Mouse (Mus musculus) forebrain, postnatal 0 days (tissue): ENCODE measurements around the gene Cpvl. TPM values are rescaled to one million over a fixed set of nuclear protein-coding genes. Genes with fewer than 3 reads are reported as not detected.

ENCODE experiments used
- ATAC-seq: fragments of 200-750 bp; cut with Nextera tagmentation; 2 replicates; pipeline ENCODE4 v1.8.0; 2017; ENCODE audit warnings: mild to moderate bottlenecking, moderate library complexity
- DNase-seq: peaks from one replicate; pipeline ENCODE4 v3.0.0-alpha.2; 2015
- H3K27ac ChIP-seq: fragments of 300-500 bp; sonication (generic); 2 replicates; pipeline ENCODE4 v1.5.1; 2014; ENCODE audit warnings: low read depth, mild to moderate bottlenecking, antibody characterized with exemption, low read length, moderate library complexity, mixed read lengths
- H3K27me3 ChIP-seq: fragments of 300-500 bp; sonication (generic); 2 replicates; pipeline ENCODE4 v1.6.1; 2014; ENCODE audit warnings: mild to moderate bottlenecking, low read length, mixed read lengths; ENCODE audit not compliant: insufficient read depth
- H3K36me3 ChIP-seq: fragments of 300-500 bp; sonication (generic); 2 replicates; pipeline ENCODE4 v1.6.1; 2014; ENCODE audit warnings: mild to moderate bottlenecking, moderate library complexity; ENCODE audit not compliant: insufficient read depth
- H3K4me1 ChIP-seq: fragments of 300-500 bp; sonication (generic); 2 replicates; pipeline ENCODE4 v1.6.1; 2014; ENCODE audit warnings: antibody characterized with exemption; ENCODE audit not compliant: insufficient read depth
- H3K4me2 ChIP-seq: fragments of 300-500 bp; sonication (generic); 2 replicates; pipeline ENCODE4 v1.6.1; 2014; ENCODE audit warnings: low read depth, mild to moderate bottlenecking, moderate library complexity
- H3K4me3 ChIP-seq: fragments of 300-500 bp; sonication (generic); 2 replicates; pipeline ENCODE4 v1.5.1; 2014; ENCODE audit warnings: low read depth, low read length, mixed read lengths
- H3K9ac ChIP-seq: fragments of 300-500 bp; sonication (generic); 2 replicates; pipeline ENCODE4 v1.6.1; 2014; ENCODE audit warnings: mild to moderate bottlenecking
- H3K9me3 ChIP-seq: fragments of 300-500 bp; sonication (generic); 2 replicates; pipeline ENCODE4 v1.6.1; 2016; ENCODE audit warnings: low read length
- CTCF ChIP-seq: sonication (generic); IDR thresholded peaks from 2 replicates; pipeline ENCODE4 v1.5.1; 2016; ENCODE audit warnings: antibody characterized with exemption, control low read depth, low read depth
- WGBS: fragments of 180-500 bp; shearing (Covaris S2); extraction: QIAGEN DNeasy Blood & Tissue Kit; methylation state at CpG from one replicate; pipeline ENCODE4 v1.1.7; 2014; 5-methylcytosine and 5-hydroxymethylcytosine counted together
- polyA plus RNA-seq: library from polyadenylated mRNA; unstranded; fragments of >200 nt; fragmentation: Nextera tagmentation; extraction: Ambion mirVana; gene quantifications from 2 replicates; pipeline ENCODE4 v1.2.1, GENCODE M21; 2015
- total RNA-seq: library from RNA; depleted of rRNA; stranded (reverse); fragments of >200 nt; gene quantifications from 2 replicates; pipeline ENCODE4 v1.2.3, GENCODE M21; 2014; rRNA removed

The Cpvl gene
- total RNA-seq = not detected in 2 replicates
- 0.13 TPM in 1 of 2 replicates, not detected in the other for polyA plus RNA-seq

DNA sequence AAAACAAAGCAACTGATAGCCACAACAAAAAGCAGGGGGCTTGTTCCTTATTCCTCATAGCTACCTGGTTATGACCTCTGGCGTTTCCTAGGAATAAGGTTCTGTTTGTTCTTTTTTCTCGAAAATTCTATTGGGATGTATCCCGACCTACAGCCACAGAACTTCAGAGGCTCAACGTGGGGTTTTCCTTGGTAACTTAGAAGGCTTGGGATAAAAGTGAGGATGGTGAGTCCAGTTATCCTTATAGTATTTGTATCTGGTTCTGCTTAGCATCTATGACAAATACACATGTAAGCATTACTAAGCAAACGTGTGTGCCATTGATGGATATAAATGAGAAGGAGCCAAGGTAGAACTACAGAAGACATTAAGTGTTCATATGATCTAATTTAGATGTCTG lies at the start of gene Cpvl:
Cpvl (minus strand) TSS at position 101 of the 400 bp plus-strand sequence.
- H3K4me1 ChIP-seq = no peaks in the 10 kb centered on the region
- WGBS = 85% methylated on average over 5 of the region's 5 CpGs
- no peak within 1 kb of the TSS for H3K27ac ChIP-seq
- no peak for TF ChIP-seq CTCF
- no peak for ATAC-seq
- H3K4me3 ChIP-seq = no peak within 1 kb of the TSS
- no peak within 1 kb of the TSS for H3K4me2 ChIP-seq
- no peak for DNase-seq
- H3K9ac ChIP-seq = no peak within 1 kb of the TSS
- no peaks in the 10 kb centered on the region for H3K9me3 ChIP-seq
- no peaks in the 10 kb centered on the region; the same call in 1 of the 2 replicates for H3K27me3 ChIP-seq
- no peaks in the 10 kb centered on the region for H3K36me3 ChIP-seq

DNA sequence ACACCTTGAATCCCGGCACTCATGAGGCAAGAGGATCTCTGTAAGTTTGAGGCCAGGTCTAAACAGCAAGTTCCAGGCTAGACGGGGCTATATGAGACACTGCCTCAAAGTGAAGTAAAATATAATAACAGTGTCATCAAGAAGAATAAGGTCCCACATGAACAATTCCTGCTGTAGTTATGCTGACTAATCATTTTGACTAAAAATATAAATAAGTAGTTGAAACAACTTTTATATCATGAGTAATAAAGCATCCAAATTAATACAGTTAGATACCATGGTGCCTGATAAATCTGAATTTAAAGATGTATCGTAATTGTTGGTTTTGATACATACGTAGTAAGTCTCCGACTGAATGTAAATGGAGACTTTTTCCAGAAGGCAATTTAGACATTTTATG lies 45.4 kb upstream of the Cpvl start:
- Histone ChIP-seq H3K4me2 (no peak overlapping the region), H3K27me3 (no peaks in the 10 kb centered on the region), H3K4me3 (no peak overlapping the region), H3K9me3 (no peaks in the 10 kb centered on the region), H3K27ac (no peak overlapping the region), H3K4me1 (no peaks in the 10 kb centered on the region), H3K9ac (no peak overlapping the region), H3K36me3 (no peaks in the 10 kb centered on the region)
- no peak for TF ChIP-seq CTCF
- DNase-seq (no peak), ATAC-seq (no peak)
- 94% methylated on average over 5 of the region's 5 CpGs for WGBS

DNA sequence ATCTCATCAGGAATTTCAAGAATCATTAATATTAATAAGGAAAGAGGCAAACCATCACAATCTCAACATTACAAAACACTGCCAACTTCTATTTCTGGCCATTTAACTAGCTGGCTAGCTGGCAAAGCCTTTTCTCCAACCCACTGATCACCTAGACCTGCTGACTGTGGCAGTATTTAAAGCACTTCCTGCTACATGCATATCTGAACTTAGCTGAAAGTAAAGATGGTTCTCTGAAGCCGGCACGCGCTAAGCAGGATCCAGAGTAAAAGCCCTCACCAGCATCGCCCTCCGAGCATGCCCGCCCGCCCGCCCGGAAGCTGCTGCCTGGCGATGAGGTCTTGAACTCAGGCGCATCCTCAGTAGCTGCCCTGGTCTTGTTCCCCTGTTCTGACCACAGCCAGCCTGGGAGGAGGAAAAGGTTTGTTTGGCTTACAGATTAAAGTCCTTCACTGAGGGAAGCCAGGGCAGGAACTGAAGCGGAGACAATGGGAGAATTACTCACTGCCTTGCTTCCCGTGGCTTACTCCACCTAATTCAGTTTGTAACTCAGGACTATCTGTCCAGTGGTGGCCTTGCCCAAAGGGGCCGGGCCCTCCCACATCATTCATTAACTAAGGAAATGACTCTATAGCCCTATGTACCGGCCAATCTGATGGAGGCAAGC lies 42.8 kb upstream of the Cpvl start:
- H3K4me1 ChIP-seq = no peaks in the 10 kb centered on the region
- ATAC-seq (no peak), DNase-seq (no peak)
- no peaks in the 10 kb centered on the region for H3K27me3 ChIP-seq
- no peaks in the 10 kb centered on the region for H3K36me3 ChIP-seq
- H3K4me3 ChIP-seq = no peak overlapping the region
- H3K27ac ChIP-seq = no peak overlapping the region
- no peak overlapping the region for H3K4me2 ChIP-seq
- H3K9me3 ChIP-seq = no peaks in the 10 kb centered on the region
- 53% methylated on average over 15 of the region's 15 CpGs for WGBS
- no peak overlapping the region for H3K9ac ChIP-seq
- no peak for TF ChIP-seq CTCF

DNA sequence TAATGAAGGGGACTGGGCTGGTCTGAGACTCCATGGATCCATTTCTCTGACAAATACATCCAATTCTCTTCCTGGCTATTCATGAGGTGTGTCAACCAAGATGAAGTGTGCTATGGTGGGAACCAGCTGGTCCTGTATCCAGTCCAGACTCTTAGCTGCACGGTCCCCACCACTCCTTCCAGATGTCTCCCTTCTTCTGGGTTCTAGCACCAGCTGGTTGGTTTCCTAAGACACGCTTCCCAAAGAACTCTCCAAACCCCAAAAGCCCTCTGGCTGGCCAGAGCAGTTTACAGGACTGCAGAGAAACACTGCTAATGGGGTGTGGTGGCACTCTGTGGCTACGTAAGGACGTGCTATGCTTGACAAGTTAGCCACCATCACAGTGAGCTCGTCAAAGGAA lies 40.4 kb upstream of the Cpvl start:
- Histone ChIP-seq H3K27ac (no peak overlapping the region), H3K27me3 (no peaks in the 10 kb centered on the region), H3K4me3 (no peak overlapping the region), H3K9ac (no peak overlapping the region), H3K36me3 (no peaks in the 10 kb centered on the region), H3K9me3 (no peaks in the 10 kb centered on the region), H3K4me1 (no peaks in the 10 kb centered on the region), H3K4me2 (no peak overlapping the region)
- ATAC-seq (no peak), DNase-seq (no peak)
- no peak for TF ChIP-seq CTCF
- WGBS = 87% methylated on average over 5 of the region's 5 CpGs

DNA sequence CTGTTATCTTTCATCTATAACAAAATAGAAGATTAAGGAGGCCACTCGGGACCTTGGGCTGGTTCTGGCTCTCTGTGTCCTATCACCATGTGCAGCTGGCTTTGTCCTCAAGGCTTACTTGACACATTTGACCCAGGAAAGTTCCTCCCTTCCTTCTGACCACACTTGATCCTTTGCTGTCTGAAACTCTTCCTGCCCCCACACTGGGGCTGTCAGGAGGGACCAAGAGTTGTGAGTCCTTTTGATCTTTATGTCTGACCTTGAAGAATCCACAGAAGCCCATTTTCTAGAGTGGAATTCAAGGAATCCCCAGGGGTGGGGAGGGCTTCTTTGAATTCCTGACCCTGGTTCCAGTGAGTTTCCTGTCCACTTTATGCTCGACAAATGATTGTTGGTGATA lies 39.6 kb upstream of the Cpvl start:
- no peaks in the 10 kb centered on the region for H3K36me3 ChIP-seq
- H3K4me1 ChIP-seq = no peaks in the 10 kb centered on the region
- WGBS = 76% methylated on average over 2 of the region's 2 CpGs

DNA sequence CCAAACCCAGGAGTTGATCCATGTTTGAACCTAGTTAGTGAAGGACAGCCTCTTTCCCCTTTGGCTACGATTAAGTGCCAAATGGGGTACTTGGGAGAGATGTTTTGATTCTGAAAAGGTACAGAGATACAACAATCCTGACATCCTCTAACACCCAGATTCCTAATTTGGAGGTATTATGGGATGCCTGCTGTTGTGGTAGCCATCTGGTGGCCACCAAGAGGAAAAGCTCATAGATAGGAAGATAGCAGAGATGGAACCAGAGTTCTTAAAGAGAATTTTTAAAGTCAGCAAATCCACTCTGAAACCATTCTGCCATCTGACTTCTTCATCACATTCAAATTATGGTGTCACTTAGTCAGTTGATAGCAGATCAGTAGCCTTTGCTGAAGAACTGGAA lies 33.7 kb upstream of the Cpvl start:
- no peaks in the 10 kb centered on the region for H3K4me1 ChIP-seq
- peak; percentile 29; the same call in 1 of the 2 replicates for TF ChIP-seq CTCF
- H3K36me3 ChIP-seq = no peaks in the 10 kb centered on the region
- ATAC-seq = no peak
- H3K27me3 ChIP-seq = no peaks in the 10 kb centered on the region
- H3K4me2 ChIP-seq = no peak overlapping the region
- no peak overlapping the region for H3K27ac ChIP-seq
- 89% methylated on average over 1 of the region's 1 CpGs for WGBS
- H3K4me3 ChIP-seq = no peak overlapping the region
- no peak overlapping the region for H3K9ac ChIP-seq
- no peaks in the 10 kb centered on the region for H3K9me3 ChIP-seq
- no peak for DNase-seq

More for the DNA sequence above, 39.6 kb upstream of the Cpvl start:
- Histone ChIP-seq H3K9ac (no peak overlapping the region), H3K4me2 (no peak overlapping the region), H3K27ac (no peak overlapping the region), H3K9me3 (no peaks in the 10 kb centered on the region), H3K4me3 (no peak overlapping the region), H3K27me3 (no peaks in the 10 kb centered on the region)
- no peak for ATAC-seq
- TF ChIP-seq CTCF = no peak
- DNase-seq = no peak

DNA sequence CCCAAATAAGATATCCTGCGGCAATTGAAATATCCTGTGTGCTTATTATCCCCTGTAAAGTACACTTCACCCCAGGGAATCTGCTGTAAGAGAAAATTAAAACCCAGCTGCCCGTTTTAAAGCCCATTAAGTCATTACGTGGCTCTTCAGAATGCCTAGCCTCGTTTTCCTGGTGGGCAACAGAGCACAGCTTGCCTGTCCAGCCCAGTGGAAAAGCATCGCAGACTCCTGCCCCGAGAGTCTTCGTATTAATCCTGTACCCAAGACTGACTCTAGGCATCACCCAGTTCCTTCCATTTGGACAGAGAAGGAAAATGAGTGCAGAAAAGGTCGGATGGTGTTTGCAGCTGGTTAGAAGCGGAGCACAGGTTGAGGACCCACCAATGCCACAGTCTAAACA lies 31.9 kb upstream of the Cpvl start:
- no peaks in the 10 kb centered on the region for H3K9me3 ChIP-seq
- ATAC-seq = no peak
- H3K36me3 ChIP-seq = no peaks in the 10 kb centered on the region
- H3K27me3 ChIP-seq = no peaks in the 10 kb centered on the region
- DNase-seq = no peak
- WGBS = 48% methylated on average over 9 of the region's 9 CpGs
- no peak overlapping the region for H3K9ac ChIP-seq
- no peak for TF ChIP-seq CTCF
- H3K4me1 ChIP-seq = no peaks in the 10 kb centered on the region
- no peak overlapping the region for H3K27ac ChIP-seq
- no peak overlapping the region for H3K4me2 ChIP-seq
- no peak overlapping the region for H3K4me3 ChIP-seq
